Mouse (Mus musculus): ENCODE results near the gene Slc22a1.

GRCm38 (mm10) chr17:12645461-12645860 is 30.2 kb downstream of the Slc22a1 start:
- TF ChIP-seq CTCF (conservative IDR thresholded peaks at IDR 0.05; ENCODE audit: insufficient read depth, insufficient read length, low read depth, low read length) (no peak), POLR2A (IDR thresholded peaks at IDR 0.05; ENCODE audit: low read depth, low read length) (no peak)

All from kidney, adult 2 months (tissue).